Mouse (Mus musculus) fat pad, adult 2 months (tissue): ENCODE measurements around the gene Map6.

Source experiments
- DNase-seq: peaks from one replicate; pipeline ENCODE4 v3.0.0-alpha.2; 2011; ENCODE audit warnings: low read depth, low spot score; ENCODE audit errors: extremely low read depth

The Map6 gene

DNA sequence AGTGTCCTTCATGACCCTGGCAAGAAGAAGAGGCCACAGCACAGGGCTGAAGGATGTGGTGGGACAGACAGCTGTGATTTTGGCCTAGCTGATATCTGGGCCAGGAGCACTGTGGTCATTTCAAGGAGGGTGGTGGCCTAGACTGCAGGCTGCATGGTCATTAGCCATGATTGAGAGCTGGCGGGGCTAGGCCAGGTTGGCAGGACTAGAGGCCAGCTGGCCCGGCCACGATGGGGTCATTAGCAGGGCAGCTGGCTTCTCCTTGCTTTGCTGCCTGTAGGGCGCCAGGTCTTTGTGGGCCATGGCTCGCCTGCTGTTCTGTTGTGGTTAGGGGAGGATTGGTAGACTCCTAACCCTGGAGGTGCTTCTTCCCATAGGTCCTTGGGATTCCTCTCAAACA is 118.8 kb downstream of the Map6 start:
- no peak for DNase-seq
